23 mouse cellular contexts compared by ENCODE assay signal in genomic region chr2:73107089-73107488, GRCm38 (mm10).
A peak's percentile ranks its signal among the peaks of the same experiment; 100 is the strongest.
DNase-seq lines count a peak whose midpoint lies in the region; ATAC-seq and TF ChIP-seq lines count a peak whose summit lies in the region.
"Had no signal": no experiment of that assay in that cellular context is flagged by ENCODE, and none has a peak within 500 bp of the region (broad histone marks: within the 10 kb centered on the region; RNA-seq: fewer than 3 reads in every experiment).

No protein-coding gene starts in this region.

- no peak overlapping the region for H3K27ac ChIP-seq in liver, embryonic 13.5 days
- no peak overlapping the region for H3K27ac ChIP-seq in liver, embryonic 11.5 days (ENCODE audit: low read depth, low read length)
- H3K27ac ChIP-seq in MEL (ENCODE audit: control insufficient read depth, low read depth, low read length), result no peak overlapping the region
- H3K27ac ChIP-seq: embryonic facial prominence, embryonic 10.5 days; embryonic facial prominence, embryonic 12.5 days; forebrain, embryonic 13.5 days; forebrain, embryonic 15.5 days had no signal

- H3K36me3 ChIP-seq in liver, embryonic 13.5 days, result no peaks in the 10 kb centered on the region
- H3K36me3 ChIP-seq in liver, embryonic 11.5 days (ENCODE audit: control insufficient read depth, insufficient read depth, low read length), result no peaks in the 10 kb centered on the region
- no peaks in the 10 kb centered on the region; a peak in 1 of 4 replicates for H3K36me3 ChIP-seq in MEL (ENCODE audit: control insufficient read depth in 1 of 2, insufficient read depth in 2 of 2, low read length in 2 of 2)
- H3K36me3 ChIP-seq: embryonic facial prominence, embryonic 12.5 days; forebrain, embryonic 15.5 days had no signal

- H3K9ac ChIP-seq in liver, embryonic 13.5 days, result no peak overlapping the region
- no peak overlapping the region for H3K9ac ChIP-seq in liver, embryonic 11.5 days (ENCODE audit: low read depth, low read length)
- H3K9ac ChIP-seq in MEL (ENCODE audit: control insufficient read depth, low read depth, low read length, poor library complexity, severe bottlenecking), result no peak overlapping the region
- H3K9ac ChIP-seq: embryonic facial prominence, embryonic 12.5 days; forebrain, embryonic 13.5 days; forebrain, embryonic 15.5 days; forebrain, postnatal 0 days had no signal

- WGBS in liver, embryonic 13.5 days (ENCODE audit: insufficient replicate concordance), result 59% methylated on average over 5 of the region's 5 CpGs
- 78% methylated on average over 5 of the region's 5 CpGs for WGBS in liver, embryonic 11.5 days

- no peak overlapping the region for H3K4me2 ChIP-seq in liver, embryonic 13.5 days
- no peak overlapping the region for H3K4me2 ChIP-seq in liver, embryonic 11.5 days
- H3K4me2 ChIP-seq: embryonic facial prominence, embryonic 12.5 days; forebrain, embryonic 13.5 days; forebrain, embryonic 15.5 days had no signal

- peaks cover 5% of the 10 kb centered on the region; the same call in 1 of the 2 replicates for H3K4me1 ChIP-seq in liver, embryonic 13.5 days (replicated peaks)
- H3K4me1 ChIP-seq in liver, embryonic 11.5 days (replicated peaks; ENCODE audit: control insufficient read depth, insufficient read depth, low read length), result no peaks in the 10 kb centered on the region
- H3K4me1 ChIP-seq in MEL (ENCODE audit: control insufficient read depth in 1 of 2, insufficient read depth in 2 of 2, low read length in 2 of 2), result no peaks in the 10 kb centered on the region; a peak in 2 of 4 replicates
- H3K4me1 ChIP-seq: embryonic facial prominence, embryonic 10.5 days; embryonic facial prominence, embryonic 12.5 days; forebrain, embryonic 13.5 days; forebrain, embryonic 15.5 days had no signal

- 0 out of 2 replicates have a peak, but pooled peaks have one; percentile 23 for ATAC-seq in liver, embryonic 13.5 days (ENCODE audit: low read depth)
- no peak for ATAC-seq in liver, embryonic 11.5 days (replicated peaks; ENCODE audit: low FRiP score)
- peak; percentile 84 for ATAC-seq in erythroblast, adult 5-6 weeks (replicated peaks; ENCODE audit: low FRiP score, poor library complexity, severe bottlenecking)
- peak; percentile 37 for ATAC-seq in megakaryocyte progenitor cell, adult 5-6 weeks (replicated peaks; ENCODE audit: poor library complexity)
- ATAC-seq: activated CD4-positive, CD25-positive, alpha-beta regulatory T cell, adult 4 months; forebrain, embryonic 13.5 days; forebrain, embryonic 15.5 days; forebrain, postnatal 0 days; Patski had no signal

- DNase-seq in liver, embryonic 13.5 days, result no peak
- no peak for DNase-seq in liver, embryonic 11.5 days (ENCODE audit: low spot score)
- DNase-seq in MEL (ENCODE audit: low read depth, low spot score), result peak; percentile 27
- DNase-seq in adrenal gland, adult 8-10 months, result no peak
- no peak for DNase-seq in spleen, postnatal 4 days (ENCODE audit: low spot score in 2 of 2)
- DNase-seq in cerebellum, adult 9-11 months, result no peak
- DNase-seq: adrenal gland, postnatal 10 days; adrenal gland, postnatal 25 days; cerebellum, adult 11 months; cerebellum, adult 18-20 months; cerebellum, adult 8-10 months; cerebellum, postnatal 10 days; cerebellum, postnatal 25 days; forebrain, postnatal 0 days had no signal

- no peak for TF ChIP-seq CTCF in MEL (IDR thresholded peaks at IDR 0.05 in 2 of 3, conservative IDR thresholded peaks at IDR 0.05 in 1 of 3; ENCODE audit: control insufficient read depth in 1 of 3, insufficient read depth in 1 of 3, low read depth in 2 of 3, low read length in 3 of 3, poor library complexity in 1 of 3, severe bottlenecking in 1 of 3)

- no peak for TF ChIP-seq RAD21 in MEL (IDR thresholded peaks at IDR 0.05; ENCODE audit: low read depth, low read length)

- TF ChIP-seq POLR2A in MEL (IDR thresholded peaks at IDR 0.05; ENCODE audit: control insufficient read depth in 1 of 2, insufficient read depth in 1 of 2, low read depth in 1 of 2, low read length in 2 of 2, poor library complexity in 1 of 2), result no peak

- H3K27me3 ChIP-seq in liver, embryonic 13.5 days, result no peaks in the 10 kb centered on the region
- no peaks in the 10 kb centered on the region for H3K27me3 ChIP-seq in liver, embryonic 11.5 days (replicated peaks; ENCODE audit: control insufficient read depth, insufficient read depth, low read length)
- H3K27me3 ChIP-seq in MEL (ENCODE audit: control insufficient read depth in 1 of 2, insufficient read depth in 2 of 2, low read length in 2 of 2), result peaks cover 0 to 2% of the 10 kb centered on the region in 2 experiments; a peak in 2 of 4 replicates
- H3K27me3 ChIP-seq: embryonic facial prominence, embryonic 12.5 days; forebrain, embryonic 13.5 days; forebrain, embryonic 15.5 days; Patski had no signal

- no peak overlapping the region for H3K4me3 ChIP-seq in liver, embryonic 13.5 days (replicated peaks)
- no peak overlapping the region for H3K4me3 ChIP-seq in liver, embryonic 11.5 days (ENCODE audit: low read depth, low read length)
- no peak overlapping the region for H3K4me3 ChIP-seq in MEL (ENCODE audit: control insufficient read depth in 1 of 2, insufficient read depth in 1 of 2, low read depth in 2 of 2, low read length in 2 of 2)
- H3K4me3 ChIP-seq: embryonic facial prominence, embryonic 10.5 days; embryonic facial prominence, embryonic 12.5 days; erythroblast, embryonic 14.5 days; forebrain, embryonic 13.5 days; forebrain, embryonic 15.5 days had no signal

- H3K79me2 ChIP-seq in MEL (ENCODE audit: control insufficient read depth, insufficient read depth, low read length, poor library complexity), result no peaks in the 10 kb centered on the region

- no peaks in the 10 kb centered on the region for H3K9me3 ChIP-seq in liver, embryonic 13.5 days (replicated peaks)
- no peaks in the 10 kb centered on the region for H3K9me3 ChIP-seq in liver, embryonic 11.5 days (ENCODE audit: control insufficient read depth, low read length)
- no peaks in the 10 kb centered on the region for H3K9me3 ChIP-seq in MEL (replicated peaks; ENCODE audit: insufficient read depth, low read length)
- H3K9me3 ChIP-seq: embryonic facial prominence, embryonic 10.5 days; embryonic facial prominence, embryonic 12.5 days; forebrain, embryonic 13.5 days; forebrain, embryonic 15.5 days had no signal

- no peak for TF ChIP-seq EP300 in MEL (IDR thresholded peaks at IDR 0.05; ENCODE audit: low read depth in 1 of 2, low read length in 2 of 2)

TF ChIP-seq in MEL, 35 proteins besides CTCF, POLR2A, EP300 and RAD21:
- TF ChIP-seq TAL1 (IDR thresholded peaks at IDR 0.05; ENCODE audit: low read length), result no peak
- no peak for TF ChIP-seq MYB (IDR thresholded peaks at IDR 0.05; ENCODE audit: low read depth, low read length)
- TF ChIP-seq ZKSCAN1 (IDR thresholded peaks at IDR 0.05; ENCODE audit: low read depth, low read length), result no peak
- TF ChIP-seq KAT2A (conservative IDR thresholded peaks at IDR 0.05; ENCODE audit: low read depth, low read length), result no peak
- no peak for TF ChIP-seq GATA1 (IDR thresholded peaks at IDR 0.05; ENCODE audit: low read depth, low read length)
- no peak for TF ChIP-seq TBP (IDR thresholded peaks at IDR 0.05; ENCODE audit: low read depth, low read length)
